Mouse (Mus musculus): ENCODE measurements around the gene 1190007I07Rik. TPM values are rescaled to one million over a fixed set of nuclear protein-coding genes. Genes with fewer than 3 reads are reported as not detected.

1190007I07Rik gene
- 39.8 and 42.2 TPM in 2 replicates for polyA plus RNA-seq (2015; fragmentation: Nextera tagmentation; extraction: Ambion mirVana)

GRCm38 (mm10) chr10:82622671-82623552, at the start of gene 1190007I07Rik:
1190007I07Rik (minus strand) TSS chr10:82623228.
- H3K9ac ChIP-seq (ENCODE audit: low read depth, low read length) = peak within 1 kb of the TSS; percentile 61
- ATAC-seq = peak; percentile 95
- H3K9me3 ChIP-seq (ENCODE audit: control insufficient read depth) = no peaks in the 10 kb centered on the region
- no peaks in the 10 kb centered on the region for H3K4me1 ChIP-seq (replicated peaks; ENCODE audit: control insufficient read depth, insufficient read depth, low read length)
- peak within 1 kb of the TSS; percentile 66 for H3K4me3 ChIP-seq (ENCODE audit: low read depth, low read length)
- H3K27me3 ChIP-seq (replicated peaks; ENCODE audit: control insufficient read depth, insufficient read depth, low read length) = no peaks in the 10 kb centered on the region
- peak; percentile 27; the same call in 1 of the 2 replicates for TF ChIP-seq CTCF (IDR thresholded peaks at IDR 0.05; ENCODE audit: low read depth)
- H3K36me3 ChIP-seq (ENCODE audit: control insufficient read depth, insufficient read depth) = no peaks in the 10 kb centered on the region
- WGBS = under 1% methylated on average over 52 of the region's 61 CpGs
- H3K4me2 ChIP-seq (replicated peaks; ENCODE audit: low read depth) = peak within 1 kb of the TSS; percentile 73
- H3K27ac ChIP-seq (ENCODE audit: low read depth, low read length) = peak within 1 kb of the TSS; percentile 51

- Histone ChIP-seq H3K9ac (ENCODE audit: low read depth, low read length) (no peak overlapping the region), H3K27me3 (replicated peaks; ENCODE audit: control insufficient read depth, insufficient read depth, low read length) (0 out of 2 replicates have a peak, but pooled peaks cover 4% of the 10 kb centered on the region), H3K36me3 (ENCODE audit: control insufficient read depth, insufficient read depth) (no peaks in the 10 kb centered on the region), H3K4me2 (replicated peaks; ENCODE audit: low read depth) (no peak overlapping the region), H3K4me1 (replicated peaks; ENCODE audit: control insufficient read depth, insufficient read depth, low read length) (no peaks in the 10 kb centered on the region), H3K9me3 (ENCODE audit: control insufficient read depth) (no peaks in the 10 kb centered on the region), H3K27ac (ENCODE audit: low read depth, low read length) (no peak overlapping the region), H3K4me3 (ENCODE audit: low read depth, low read length) (no peak overlapping the region)
- 70% methylated on average over 6 of the region's 6 CpGs for WGBS
- no peak for TF ChIP-seq CTCF (IDR thresholded peaks at IDR 0.05; ENCODE audit: low read depth)
- no peak for ATAC-seq
Measured at GRCm38 (mm10) chr10:82670205-82670604, 47.2 kb upstream of the 1190007I07Rik start.

DNA sequence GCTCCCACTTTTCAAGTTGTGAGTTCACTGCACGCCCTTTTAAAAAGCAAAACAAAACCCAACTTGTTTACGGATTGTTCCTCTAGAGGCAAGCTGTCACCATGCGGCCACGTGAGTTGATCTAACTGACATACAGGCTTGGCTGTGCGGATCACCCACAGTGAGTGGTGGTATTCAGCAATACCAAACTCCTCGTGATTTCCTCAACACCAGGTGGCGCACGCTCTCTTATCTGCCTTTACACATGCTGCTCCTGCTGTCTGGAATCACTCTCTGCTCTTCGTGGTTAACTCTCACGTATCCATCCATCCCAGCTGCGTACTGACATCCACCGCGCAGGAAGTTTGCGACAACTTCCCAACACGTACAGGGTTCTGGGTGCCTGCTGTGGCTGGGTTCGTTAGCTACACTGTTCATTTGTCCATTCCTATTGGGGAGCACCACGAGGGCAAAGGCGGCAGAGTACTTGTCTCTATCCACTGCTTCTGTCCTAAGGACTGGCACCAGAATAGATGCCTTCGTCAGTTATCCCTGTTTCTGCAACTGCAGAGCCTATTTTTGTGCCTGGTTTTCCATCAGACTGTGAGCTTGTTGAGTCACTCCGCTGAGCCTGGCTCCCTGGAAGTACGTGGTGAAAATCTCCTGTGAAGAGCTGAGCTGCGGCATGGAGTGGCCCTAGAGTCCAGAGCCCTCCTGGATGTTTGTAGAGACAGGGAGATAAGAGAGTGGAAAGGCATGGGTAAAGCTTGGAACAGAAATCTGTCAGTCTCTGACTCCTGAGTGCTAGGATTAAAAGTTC, 43.6 kb upstream of the 1190007I07Rik start:
- peak; percentile 38; the same call in 1 of the 2 replicates for ATAC-seq
- Histone ChIP-seq H3K4me2 (replicated peaks; ENCODE audit: low read depth) (peak overlapping the region; percentile 31), H3K9me3 (ENCODE audit: control insufficient read depth) (no peaks in the 10 kb centered on the region), H3K27me3 (replicated peaks; ENCODE audit: control insufficient read depth, insufficient read depth, low read length) (0 out of 2 replicates have a peak, but pooled peaks cover 4% of the 10 kb centered on the region), H3K36me3 (ENCODE audit: control insufficient read depth, insufficient read depth) (no peaks in the 10 kb centered on the region), H3K9ac (ENCODE audit: low read depth, low read length) (no peak overlapping the region), H3K4me3 (ENCODE audit: low read depth, low read length) (no peak overlapping the region), H3K4me1 (replicated peaks; ENCODE audit: control insufficient read depth, insufficient read depth, low read length) (no peaks in the 10 kb centered on the region), H3K27ac (ENCODE audit: low read depth, low read length) (no peak overlapping the region)
- TF ChIP-seq CTCF (IDR thresholded peaks at IDR 0.05; ENCODE audit: low read depth) = peak; percentile 97
- WGBS = 16% methylated on average over 22 of the region's 22 CpGs

GRCm38 (mm10) chr10:82665951-82666350, 42.9 kb upstream of the 1190007I07Rik start:
- Histone ChIP-seq H3K9ac (ENCODE audit: low read depth, low read length) (no peak overlapping the region), H3K27ac (ENCODE audit: low read depth, low read length) (no peak overlapping the region), H3K9me3 (ENCODE audit: control insufficient read depth) (no peaks in the 10 kb centered on the region), H3K27me3 (replicated peaks; ENCODE audit: control insufficient read depth, insufficient read depth, low read length) (0 out of 2 replicates have a peak, but pooled peaks cover 4% of the 10 kb centered on the region), H3K4me1 (replicated peaks; ENCODE audit: control insufficient read depth, insufficient read depth, low read length) (no peaks in the 10 kb centered on the region), H3K36me3 (ENCODE audit: control insufficient read depth, insufficient read depth) (no peaks in the 10 kb centered on the region), H3K4me2 (replicated peaks; ENCODE audit: low read depth) (no peak overlapping the region), H3K4me3 (ENCODE audit: low read depth, low read length) (no peak overlapping the region)
- TF ChIP-seq CTCF (IDR thresholded peaks at IDR 0.05; ENCODE audit: low read depth) = no peak
- no peak for ATAC-seq
- WGBS = 66% methylated on average over 3 of the region's 3 CpGs

- Histone ChIP-seq H3K9ac (ENCODE audit: low read depth, low read length) (no peak overlapping the region), H3K27me3 (replicated peaks; ENCODE audit: control insufficient read depth, insufficient read depth, low read length) (0 out of 2 replicates have a peak, but pooled peaks cover 4% of the 10 kb centered on the region), H3K4me2 (replicated peaks; ENCODE audit: low read depth) (no peak overlapping the region), H3K27ac (ENCODE audit: low read depth, low read length) (no peak overlapping the region), H3K4me3 (ENCODE audit: low read depth, low read length) (no peak overlapping the region), H3K36me3 (ENCODE audit: control insufficient read depth, insufficient read depth) (no peaks in the 10 kb centered on the region), H3K4me1 (replicated peaks; ENCODE audit: control insufficient read depth, insufficient read depth, low read length) (no peaks in the 10 kb centered on the region), H3K9me3 (ENCODE audit: control insufficient read depth) (no peaks in the 10 kb centered on the region)
- 68% methylated on average over 2 of the region's 2 CpGs for WGBS
- no peak for ATAC-seq
- TF ChIP-seq CTCF (IDR thresholded peaks at IDR 0.05; ENCODE audit: low read depth) = no peak
Measured at GRCm38 (mm10) chr10:82663289-82663688, 40.3 kb upstream of the 1190007I07Rik start.

All from intestine, postnatal 0 days (tissue).